Mouse (Mus musculus) lung, embryonic 14.5 days (tissue): ENCODE results near the gene Aifm1. TPM values are rescaled to one million over a fixed set of nuclear protein-coding genes. Genes with fewer than 3 reads are reported as not detected.

Source experiments
- ATAC-seq: fragments of 200-750 bp; cut with Nextera tagmentation; 2 replicates; pipeline ENCODE4 v1.8.0; 2017; ENCODE audit warnings: mild to moderate bottlenecking, moderate TSS enrichment, moderate library complexity; ENCODE audit not compliant: insufficient read depth
- DNase-seq: peaks from one replicate; pipeline ENCODE4 v3.0.0-alpha.2; 2015
- H3K27ac ChIP-seq: fragments of 300-500 bp; sonication (generic); 2 replicates; pipeline ENCODE4 v1.5.1; 2014; ENCODE audit warnings: low read depth, mild to moderate bottlenecking, moderate library complexity
- H3K27me3 ChIP-seq: fragments of 300-500 bp; sonication (generic); 2 replicates; pipeline ENCODE4 v1.6.1; 2014; ENCODE audit warnings: low read length, control low read depth; ENCODE audit not compliant: insufficient read depth
- H3K36me3 ChIP-seq: fragments of 300-500 bp; sonication (generic); 2 replicates; pipeline ENCODE4 v1.6.1; 2014; ENCODE audit warnings: control low read depth; ENCODE audit not compliant: insufficient read depth
- H3K4me1 ChIP-seq: fragments of 300-500 bp; sonication (generic); 2 replicates; pipeline ENCODE4 v1.6.1; 2014; ENCODE audit warnings: antibody characterized with exemption, control low read depth; ENCODE audit not compliant: insufficient read depth
- H3K4me2 ChIP-seq: fragments of 300-500 bp; sonication (generic); 2 replicates; pipeline ENCODE4 v1.6.1; 2014; ENCODE audit warnings: mild to moderate bottlenecking
- H3K4me3 ChIP-seq: fragments of 300-500 bp; sonication (generic); 2 replicates; pipeline ENCODE4 v1.5.1; 2014; ENCODE audit warnings: low read depth, low read length
- H3K9ac ChIP-seq: fragments of 300-500 bp; sonication (generic); 2 replicates; pipeline ENCODE4 v1.6.1; 2014
- H3K9me3 ChIP-seq: fragments of 300-500 bp; sonication (generic); 2 replicates; pipeline ENCODE4 v1.6.1; 2016; ENCODE audit warnings: low read depth, low read length, control low read depth
- CTCF ChIP-seq: IDR thresholded peaks from 2 replicates; pipeline ENCODE4 v1.5.1; 2016; ENCODE audit warnings: antibody characterized with exemption, low read depth
- WGBS: fragments of 180-500 bp; shearing (Covaris S2); extraction: QIAGEN DNeasy Blood & Tissue Kit; methylation state at CpG from one replicate; pipeline ENCODE4 v1.1.7; 2014; 5-methylcytosine and 5-hydroxymethylcytosine counted together
- polyA plus RNA-seq: library from polyadenylated mRNA; unstranded; fragments of >200 nt; fragmentation: Nextera tagmentation; extraction: Ambion mirVana; gene quantifications from 2 replicates; pipeline ENCODE4 v1.2.1, GENCODE M21; 2014

Gene Aifm1
- polyA plus RNA-seq, 1 experiment from 2014 or later: 58.2 TPM

- H3K36me3 ChIP-seq: no peaks in the 10 kb centered on the region
- H3K4me3 ChIP-seq: no peak overlapping the region
- no peak overlapping the region for H3K9ac ChIP-seq
- no peaks in the 10 kb centered on the region for H3K27me3 ChIP-seq
- DNase-seq: no peak
- no peaks in the 10 kb centered on the region for H3K9me3 ChIP-seq
- no peaks in the 10 kb centered on the region for H3K4me1 ChIP-seq
- TF ChIP-seq CTCF: no peak
- 70% methylated on average over 9 of the region's 9 CpGs for WGBS
- no peak overlapping the region for H3K27ac ChIP-seq
- no peak overlapping the region for H3K4me2 ChIP-seq
- no peak for ATAC-seq
Observed at GRCm38 (mm10) chrX:48435477-48435900, 77.9 kb downstream of the Aifm1 start.

GRCm38 (mm10) chrX:48434251-48434650 is 79.1 kb downstream of the Aifm1 start:
- Histone ChIP-seq H3K4me1 (no peaks in the 10 kb centered on the region), H3K36me3 (no peaks in the 10 kb centered on the region), H3K4me3 (no peak overlapping the region), H3K9ac (no peak overlapping the region), H3K27ac (no peak overlapping the region), H3K4me2 (no peak overlapping the region), H3K27me3 (no peaks in the 10 kb centered on the region), H3K9me3 (no peaks in the 10 kb centered on the region)
- DNase-seq (no peak), ATAC-seq (no peak)
- WGBS: 88% methylated on average over 1 of the region's 1 CpGs
- TF ChIP-seq CTCF: no peak

- peak; percentile 57; the same call in 1 of the 2 replicates for ATAC-seq
- Histone ChIP-seq H3K4me2 (no peak overlapping the region), H3K27ac (no peak overlapping the region)
Observed at GRCm38 (mm10) chrX:48433527-48433899, 79.8 kb downstream of the Aifm1 start.

GRCm38 (mm10) chrX:48432599-48433526 is 80.5 kb downstream of the Aifm1 start:
- Histone ChIP-seq H3K36me3 (no peaks in the 10 kb centered on the region), H3K4me1 (no peaks in the 10 kb centered on the region), H3K27me3 (no peaks in the 10 kb centered on the region), H3K4me3 (no peak overlapping the region), H3K9ac (no peak overlapping the region), H3K9me3 (no peaks in the 10 kb centered on the region), H3K4me2 (no peak overlapping the region), H3K27ac (no peak overlapping the region)
- TF ChIP-seq CTCF: no peak
- no peak for ATAC-seq
- DNase-seq: no peak
- WGBS: 56% methylated on average over 15 of the region's 15 CpGs

More at GRCm38 (mm10) chrX:48433527-48433899, 79.8 kb downstream of the Aifm1 start:
- H3K4me1 ChIP-seq: no peaks in the 10 kb centered on the region
- no peaks in the 10 kb centered on the region for H3K36me3 ChIP-seq
- TF ChIP-seq CTCF: no peak
- DNase-seq: peak; percentile 34
- H3K9ac ChIP-seq: no peak overlapping the region
- no peaks in the 10 kb centered on the region for H3K27me3 ChIP-seq
- 23% methylated on average over 6 of the region's 6 CpGs for whole genome bisulfite sequencing
- H3K4me3 ChIP-seq: no peak overlapping the region
- no peaks in the 10 kb centered on the region for H3K9me3 ChIP-seq

GRCm38 (mm10) chrX:48429538-48429937 is 83.8 kb downstream of the Aifm1 start:
- no peak overlapping the region for H3K4me2 ChIP-seq
- DNase-seq: peak; percentile 51
- WGBS: 40% methylated on average over 6 of the region's 6 CpGs
- no peaks in the 10 kb centered on the region for H3K9me3 ChIP-seq
- peak; percentile 55 for ATAC-seq
- H3K27me3 ChIP-seq: no peaks in the 10 kb centered on the region
- no peak overlapping the region for H3K27ac ChIP-seq
- H3K36me3 ChIP-seq: no peaks in the 10 kb centered on the region
- H3K4me3 ChIP-seq: no peak overlapping the region
- 0 out of 2 replicates have a peak, but pooled peaks cover 6% of the 10 kb centered on the region for H3K4me1 ChIP-seq
- H3K9ac ChIP-seq: no peak overlapping the region
- TF ChIP-seq CTCF: no peak

- no peak overlapping the region for H3K27ac ChIP-seq
- no peaks in the 10 kb centered on the region for H3K27me3 ChIP-seq
- ATAC-seq (no peak), DNase-seq (no peak)
- no peak overlapping the region for H3K9ac ChIP-seq
- no peaks in the 10 kb centered on the region for H3K9me3 ChIP-seq
- TF ChIP-seq CTCF: no peak
- H3K4me3 ChIP-seq: no peak overlapping the region
- no peak overlapping the region for H3K4me2 ChIP-seq
- 0 out of 2 replicates have a peak, but pooled peaks cover 6% of the 10 kb centered on the region for H3K4me1 ChIP-seq
- no peaks in the 10 kb centered on the region for H3K36me3 ChIP-seq
Observed at GRCm38 (mm10) chrX:48429100-48429499, 84.3 kb downstream of the Aifm1 start.

GRCm38 (mm10) chrX:48428642-48429041 is 84.7 kb downstream of the Aifm1 start:
- no peak for TF ChIP-seq CTCF
- no peak overlapping the region for H3K27ac ChIP-seq

More at GRCm38 (mm10) chrX:48428642-48429041, 84.7 kb downstream of the Aifm1 start:
- H3K36me3 ChIP-seq: no peaks in the 10 kb centered on the region
- H3K9me3 ChIP-seq: no peaks in the 10 kb centered on the region
- no peak overlapping the region for H3K4me2 ChIP-seq
- no peak overlapping the region for H3K4me3 ChIP-seq
- no peak overlapping the region for H3K9ac ChIP-seq
- 85% methylated on average over 8 of the region's 8 CpGs for WGBS
- ATAC-seq (no peak), DNase-seq (no peak)
- H3K27me3 ChIP-seq: no peaks in the 10 kb centered on the region
- H3K4me1 ChIP-seq: 0 out of 2 replicates have a peak, but pooled peaks cover 6% of the 10 kb centered on the region
